In genomic region chr17:25416219-25416618, GRCm38 (mm10) we compare ENCODE assay signal across 11 mouse cellular contexts. TPM values are rescaled to one million over a fixed set of nuclear protein-coding genes. Genes with fewer than 3 reads are reported as not detected.
A peak's percentile ranks its signal among the peaks of the same experiment; 100 is the strongest.
DNase-seq lines count a peak whose midpoint lies in the region; ATAC-seq and TF ChIP-seq lines count a peak whose summit lies in the region.
"Had no signal": no experiment of that assay in that cellular context is flagged by ENCODE, and none has a peak within 500 bp of the region (broad histone marks: within the 10 kb centered on the region; RNA-seq: fewer than 3 reads in every experiment).

No protein-coding gene starts in this region.

- peaks cover 39% of the 10 kb centered on the region for H3K4me1 ChIP-seq in intestine, embryonic 14.5 days (replicated peaks; ENCODE audit: control insufficient read depth, insufficient read depth, low read length)
- peaks cover 4% of the 10 kb centered on the region; the same call in 1 of the 2 replicates for H3K4me1 ChIP-seq in intestine, postnatal 0 days (replicated peaks; ENCODE audit: control insufficient read depth, insufficient read depth, low read length)
- peaks cover 74% of the 10 kb centered on the region for H3K4me1 ChIP-seq in embryonic facial prominence, embryonic 13.5 days
- H3K4me1 ChIP-seq in midbrain, embryonic 10.5 days: peaks cover 78% of the 10 kb centered on the region
- H3K4me1 ChIP-seq in thymus, adult 2 months (replicated peaks; ENCODE audit: control insufficient read depth, insufficient read depth, low read length): no peaks in the 10 kb centered on the region

- no peaks in the 10 kb centered on the region for H3K9me3 ChIP-seq in intestine, embryonic 14.5 days (ENCODE audit: control insufficient read depth, low read length)
- no peaks in the 10 kb centered on the region for H3K9me3 ChIP-seq in intestine, postnatal 0 days (ENCODE audit: control insufficient read depth)
- no peaks in the 10 kb centered on the region for H3K9me3 ChIP-seq in embryonic facial prominence, embryonic 13.5 days
- H3K9me3 ChIP-seq in midbrain, embryonic 10.5 days (replicated peaks): no peaks in the 10 kb centered on the region
- H3K9me3 ChIP-seq: liver, embryonic 15.5 days had no signal

- peak; percentile 65 for DNase-seq in intestine, embryonic 14.5 days (ENCODE audit: low spot score)
- peak; percentile 69 for DNase-seq in heart, postnatal 4 days
- peak; percentile 36 for DNase-seq in midbrain, embryonic 10.5 days (ENCODE audit: low spot score)
- DNase-seq in thymus, adult 2 months: no peak
- no peak for DNase-seq in spleen, postnatal 14 days (ENCODE audit: low spot score in 2 of 2)
- DNase-seq: right cerebral cortex, postnatal 25 days had no signal

- peak; percentile 37; the same call in 1 of the 2 replicates for ATAC-seq in intestine, embryonic 14.5 days (replicated peaks; ENCODE audit: low FRiP score, low TSS enrichment, low read depth)
- ATAC-seq in intestine, postnatal 0 days: no peak
- no peak for ATAC-seq in embryonic facial prominence, embryonic 13.5 days (ENCODE audit: insufficient number of reproducible peaks, insufficient read depth, low FRiP score, low TSS enrichment, low read depth)
- ATAC-seq in megakaryocyte, adult 5-6 weeks (ENCODE audit: poor library complexity, severe bottlenecking): no peak

- TF ChIP-seq CTCF in intestine, postnatal 0 days (IDR thresholded peaks at IDR 0.05; ENCODE audit: low read depth): no peak
- no peak for TF ChIP-seq CTCF in thymus, adult 2 months (IDR thresholded peaks at IDR 0.05; ENCODE audit: borderline replicate concordance, control insufficient read depth, extremely low read depth, insufficient read depth, low read length, poor library complexity)

- 21% methylated on average over 3 of the region's 3 CpGs for WGBS in intestine, embryonic 14.5 days
- WGBS in intestine, postnatal 0 days: 32% methylated on average over 3 of the region's 3 CpGs
- 6% methylated on average over 3 of the region's 3 CpGs for WGBS in embryonic facial prominence, embryonic 13.5 days
- 13% methylated on average over 3 of the region's 3 CpGs for WGBS in midbrain, embryonic 10.5 days
- 55% methylated on average over 3 of the region's 3 CpGs for WGBS in thymus, adult 2 months

- H3K9ac ChIP-seq in intestine, embryonic 14.5 days (ENCODE audit: low read length): no peak overlapping the region
- no peak overlapping the region for H3K9ac ChIP-seq in intestine, postnatal 0 days (ENCODE audit: low read depth, low read length)
- H3K9ac ChIP-seq in embryonic facial prominence, embryonic 13.5 days: peak overlapping the region; percentile 38; the same call in 1 of the 2 replicates
- H3K9ac ChIP-seq: liver, embryonic 15.5 days had no signal

- TF ChIP-seq POLR2A in thymus, adult 2 months (IDR thresholded peaks at IDR 0.05; ENCODE audit: control insufficient read depth, extremely low read depth, insufficient read depth, low read length, poor library complexity): no peak

- H3K27me3 ChIP-seq in intestine, embryonic 14.5 days (replicated peaks; ENCODE audit: control insufficient read depth, insufficient read depth, low read length): no peaks in the 10 kb centered on the region
- no peaks in the 10 kb centered on the region for H3K27me3 ChIP-seq in intestine, postnatal 0 days (replicated peaks; ENCODE audit: control insufficient read depth, insufficient read depth, low read length)
- no peaks in the 10 kb centered on the region for H3K27me3 ChIP-seq in embryonic facial prominence, embryonic 13.5 days
- H3K27me3 ChIP-seq in midbrain, embryonic 10.5 days (ENCODE audit: low read depth, poor library complexity, severe bottlenecking): no peaks in the 10 kb centered on the region; the same call in 1 of the 2 replicates
- no peaks in the 10 kb centered on the region for H3K27me3 ChIP-seq in thymus, adult 2 months (ENCODE audit: control insufficient read depth, insufficient read depth, low read length)
- H3K27me3 ChIP-seq: liver, embryonic 15.5 days had no signal

- H3K4me2 ChIP-seq in intestine, embryonic 14.5 days (ENCODE audit: low read length): peak overlapping the region; percentile 0; the same call in 1 of the 2 replicates
- H3K4me2 ChIP-seq in intestine, postnatal 0 days (replicated peaks; ENCODE audit: low read depth): no peak overlapping the region
- peak overlapping the region; percentile 36 for H3K4me2 ChIP-seq in embryonic facial prominence, embryonic 13.5 days
- H3K4me2 ChIP-seq: liver, embryonic 15.5 days had no signal

- H3K4me3 ChIP-seq in intestine, embryonic 14.5 days (ENCODE audit: low read depth, low read length): no peak overlapping the region
- H3K4me3 ChIP-seq in intestine, postnatal 0 days (ENCODE audit: low read depth, low read length): no peak overlapping the region
- 0 out of 2 replicates have a peak overlapping the region, but pooled peaks have one; percentile 12 for H3K4me3 ChIP-seq in embryonic facial prominence, embryonic 13.5 days
- H3K4me3 ChIP-seq in midbrain, embryonic 10.5 days: peak overlapping the region; percentile 29
- H3K4me3 ChIP-seq in thymus, adult 2 months (ENCODE audit: control insufficient read depth, insufficient read depth, low read length): no peak overlapping the region
- H3K4me3 ChIP-seq: liver, embryonic 15.5 days had no signal

- H3K27ac ChIP-seq in intestine, embryonic 14.5 days (ENCODE audit: low read depth): peak overlapping the region; percentile 17; the same call in 1 of the 2 replicates
- H3K27ac ChIP-seq in intestine, postnatal 0 days (ENCODE audit: low read depth, low read length): no peak overlapping the region
- H3K27ac ChIP-seq in embryonic facial prominence, embryonic 13.5 days: peak overlapping the region; percentile 83
- H3K27ac ChIP-seq in midbrain, embryonic 10.5 days (replicated peaks): peak overlapping the region; percentile 90
- no peak overlapping the region for H3K27ac ChIP-seq in thymus, adult 2 months (ENCODE audit: control insufficient read depth, insufficient read depth, low read length)
- H3K27ac ChIP-seq: liver, embryonic 15.5 days had no signal

- no peaks in the 10 kb centered on the region for H3K36me3 ChIP-seq in intestine, embryonic 14.5 days (ENCODE audit: control insufficient read depth, insufficient read depth, low read length)
- H3K36me3 ChIP-seq in intestine, postnatal 0 days (ENCODE audit: control insufficient read depth, insufficient read depth): no peaks in the 10 kb centered on the region
- 0 out of 2 replicates have a peak, but pooled peaks cover 10% of the 10 kb centered on the region for H3K36me3 ChIP-seq in embryonic facial prominence, embryonic 13.5 days
- no peaks in the 10 kb centered on the region for H3K36me3 ChIP-seq in midbrain, embryonic 10.5 days
- no peaks in the 10 kb centered on the region for H3K36me3 ChIP-seq in thymus, adult 2 months (ENCODE audit: control insufficient read depth, insufficient read depth, low read length)
- H3K36me3 ChIP-seq: liver, embryonic 15.5 days had no signal

RNA-seq across cellular contexts. Expression of gene Cacna1h, which starts 17.4 kb away (rescaled TPM):
- polyA plus RNA-seq in intestine, embryonic 14.5 days (2014; fragmentation: Nextera tagmentation; extraction: Ambion mirVana): 6.6 and 7.0 TPM in 2 replicates
- 1.7 and 1.9 TPM in 2 replicates for polyA plus RNA-seq in intestine, postnatal 0 days (2015; fragmentation: Nextera tagmentation; extraction: Ambion mirVana)
- 6.2 and 8.6 TPM in 2 replicates for polyA plus RNA-seq in embryonic facial prominence, embryonic 13.5 days (2015; fragmentation: Nextera tagmentation; extraction: Ambion mirVana)
- 10 to 100 TPM; 14.5 to 19.1 TPM for total RNA-seq in heart, postnatal 4 days (2021)
- 2.1 and 3.6 TPM in 2 replicates for polyA plus RNA-seq in midbrain, embryonic 10.5 days (2016; fragmentation: Nextera tagmentation; extraction: Ambion mirVana)
- 1.5 and 4.3 TPM in 2 replicates for polyA plus RNA-seq in thymus, adult 2 months (2012; rRNA removed)
- 0.05 TPM in 1 of 2 replicates, not detected in the other for total RNA-seq in megakaryocyte, adult 5-6 weeks (2015)
- not detected in 2 replicates for total RNA-seq in megakaryocyte, adult 5-6 weeks (2017)

RNA-seq across cellular contexts. Expression of gene Tekt4, which starts 38.2 kb away (rescaled TPM):
- polyA plus RNA-seq in intestine, embryonic 14.5 days (2014; fragmentation: Nextera tagmentation; extraction: Ambion mirVana): 0.35 TPM in 1 of 2 replicates, not detected in the other
- not detected in 2 replicates for polyA plus RNA-seq in intestine, postnatal 0 days (2015; fragmentation: Nextera tagmentation; extraction: Ambion mirVana)
- not detected in 2 replicates for polyA plus RNA-seq in embryonic facial prominence, embryonic 13.5 days (2015; fragmentation: Nextera tagmentation; extraction: Ambion mirVana)
- total RNA-seq in heart, postnatal 4 days (2021): under 1 TPM in 1 of 2 experiments, not detected in 1; 0.26 TPM
- polyA plus RNA-seq in midbrain, embryonic 10.5 days (2016; fragmentation: Nextera tagmentation; extraction: Ambion mirVana): 0.17 and 0.38 TPM in 2 replicates
- polyA plus RNA-seq in thymus, adult 2 months (2012; rRNA removed): 0.19 and 0.42 TPM in 2 replicates
- total RNA-seq in megakaryocyte, adult 5-6 weeks (2015): not detected in 2 replicates
- not detected in 2 replicates for total RNA-seq in megakaryocyte, adult 5-6 weeks (2017)
- total RNA-seq: gastrocnemius, postnatal 4 days had no signal
- polyA plus RNA-seq: liver, embryonic 15.5 days had no signal

RNA-seq across cellular contexts. Expression of gene Tpsg1, which starts 47.1 kb away (rescaled TPM):
- polyA plus RNA-seq in intestine, embryonic 14.5 days (2014; fragmentation: Nextera tagmentation; extraction: Ambion mirVana): 2.1 and 6.3 TPM in 2 replicates
- polyA plus RNA-seq in intestine, postnatal 0 days (2015; fragmentation: Nextera tagmentation; extraction: Ambion mirVana): 11.0 and 13.3 TPM in 2 replicates
- 1.0 and 2.2 TPM in 2 replicates for polyA plus RNA-seq in embryonic facial prominence, embryonic 13.5 days (2015; fragmentation: Nextera tagmentation; extraction: Ambion mirVana)
- total RNA-seq in heart, postnatal 4 days (2021): under 1 TPM in 1 of 2 experiments, not detected in 1; 0.24 TPM
- not detected in 2 replicates for polyA plus RNA-seq in midbrain, embryonic 10.5 days (2016; fragmentation: Nextera tagmentation; extraction: Ambion mirVana)
- 0.80 and 1.8 TPM in 2 replicates for polyA plus RNA-seq in thymus, adult 2 months (2012; rRNA removed)
- not detected in 2 replicates for total RNA-seq in megakaryocyte, adult 5-6 weeks (2015)
- total RNA-seq in megakaryocyte, adult 5-6 weeks (2017): not detected in 2 replicates

RNA-seq across cellular contexts. Expression of gene Tpsb2, which starts 50.1 kb away (rescaled TPM):
- polyA plus RNA-seq in intestine, embryonic 14.5 days (2014; fragmentation: Nextera tagmentation; extraction: Ambion mirVana): 0.66 and 0.89 TPM in 2 replicates
- polyA plus RNA-seq in intestine, postnatal 0 days (2015; fragmentation: Nextera tagmentation; extraction: Ambion mirVana): 6.7 and 7.8 TPM in 2 replicates
- polyA plus RNA-seq in embryonic facial prominence, embryonic 13.5 days (2015; fragmentation: Nextera tagmentation; extraction: Ambion mirVana): 0.95 and 3.7 TPM in 2 replicates
- total RNA-seq in heart, postnatal 4 days (2021): 10 to 100 TPM; 11.1 to 15.7 TPM
- polyA plus RNA-seq in midbrain, embryonic 10.5 days (2016; fragmentation: Nextera tagmentation; extraction: Ambion mirVana): not detected in 2 replicates
- 4.7 and 7.6 TPM in 2 replicates for polyA plus RNA-seq in thymus, adult 2 months (2012; rRNA removed)
- total RNA-seq in megakaryocyte, adult 5-6 weeks (2015): not detected in 2 replicates
- not detected in 2 replicates for total RNA-seq in megakaryocyte, adult 5-6 weeks (2017)

Comparison
In these comparisons a context has a peak if more than half of its experiments do, and no peak if none do; other contexts are left out.
1. H3K27ac ChIP-seq: peak in intestine, embryonic 14.5 days (single experiment), embryonic facial prominence, embryonic 13.5 days (single experiment) and midbrain, embryonic 10.5 days (single experiment); none in intestine, postnatal 0 days (single experiment) and thymus, adult 2 months (single experiment).
2. DNase-seq: peak in intestine, embryonic 14.5 days (single experiment), heart, postnatal 4 days (single experiment) and midbrain, embryonic 10.5 days (single experiment); none in thymus, adult 2 months (single experiment) and spleen, postnatal 14 days (0 of 2).
3. H3K4me3 ChIP-seq: peak in embryonic facial prominence, embryonic 13.5 days (single experiment) and midbrain, embryonic 10.5 days (single experiment); none in intestine, embryonic 14.5 days (single experiment), intestine, postnatal 0 days (single experiment) and thymus, adult 2 months (single experiment).